Mouse (Mus musculus): ENCODE measurements around the gene Gm17349. TPM values are rescaled to one million over a fixed set of nuclear protein-coding genes. Genes with fewer than 3 reads are reported as not detected.
A peak's percentile ranks its signal among the peaks of the same experiment; 100 is the strongest.

Gm17349 gene
- polyA plus RNA-seq, 1 experiment from 2014 or later, result not detected

GRCm38 (mm10) chr15:99699715-99700114 is 5.6 kb downstream of the Gm17349 start:
- no peak for TF ChIP-seq CTCF (IDR thresholded peaks at IDR 0.05; ENCODE audit: low read depth)
- H3K4me3 ChIP-seq (ENCODE audit: low read depth, low read length), result no peak overlapping the region
- no peaks in the 10 kb centered on the region for H3K27me3 ChIP-seq (ENCODE audit: insufficient read depth, low read length)
- H3K9ac ChIP-seq, result no peak overlapping the region
- H3K4me2 ChIP-seq, result no peak overlapping the region
- DNase-seq, result no peak
- no peaks in the 10 kb centered on the region for H3K9me3 ChIP-seq (ENCODE audit: low read depth, low read length)
- H3K36me3 ChIP-seq (ENCODE audit: insufficient read depth), result peaks cover 15% of the 10 kb centered on the region
- H3K4me1 ChIP-seq (ENCODE audit: insufficient read depth), result peaks cover 4% of the 10 kb centered on the region; the same call in 1 of the 2 replicates
- 80% methylated on average over 10 of the region's 10 CpGs for WGBS
- no peak for ATAC-seq (ENCODE audit: insufficient read depth)
- no peak overlapping the region for H3K27ac ChIP-seq (ENCODE audit: low read depth)

- Histone ChIP-seq H3K27ac (ENCODE audit: low read depth) (no peak overlapping the region), H3K9ac (no peak overlapping the region), H3K4me3 (ENCODE audit: low read depth, low read length) (no peak overlapping the region), H3K4me2 (no peak overlapping the region), H3K27me3 (ENCODE audit: insufficient read depth, low read length) (no peaks in the 10 kb centered on the region), H3K4me1 (ENCODE audit: insufficient read depth) (peaks cover 4% of the 10 kb centered on the region; the same call in 1 of the 2 replicates), H3K9me3 (ENCODE audit: low read depth, low read length) (no peaks in the 10 kb centered on the region), H3K36me3 (ENCODE audit: insufficient read depth) (peaks cover 4% of the 10 kb centered on the region)
- DNase-seq, result no peak
- ATAC-seq (ENCODE audit: insufficient read depth), result no peak
- 29% methylated on average over 20 of the region's 20 CpGs for WGBS
- TF ChIP-seq CTCF (IDR thresholded peaks at IDR 0.05; ENCODE audit: low read depth), result no peak
Measured at GRCm38 (mm10) chr15:99698533-99699085, 6.7 kb downstream of the Gm17349 start.

GRCm38 (mm10) chr15:99697309-99697708 is 8.0 kb downstream of the Gm17349 start:
- WGBS, result 10% methylated on average over 2 of the region's 2 CpGs
- Histone ChIP-seq H3K4me1 (ENCODE audit: insufficient read depth) (no peaks in the 10 kb centered on the region), H3K9ac (no peak overlapping the region), H3K27ac (ENCODE audit: low read depth) (no peak overlapping the region), H3K27me3 (ENCODE audit: insufficient read depth, low read length) (no peaks in the 10 kb centered on the region), H3K9me3 (ENCODE audit: low read depth, low read length) (no peaks in the 10 kb centered on the region), H3K4me2 (no peak overlapping the region), H3K4me3 (ENCODE audit: low read depth, low read length) (no peak overlapping the region), H3K36me3 (ENCODE audit: insufficient read depth) (no peaks in the 10 kb centered on the region)
- no peak for TF ChIP-seq CTCF (IDR thresholded peaks at IDR 0.05; ENCODE audit: low read depth)
- DNase-seq, result peak; percentile 27
- ATAC-seq (ENCODE audit: insufficient read depth), result no peak

- H3K27me3 ChIP-seq (ENCODE audit: insufficient read depth, low read length), result no peaks in the 10 kb centered on the region
- no peak overlapping the region for H3K4me2 ChIP-seq
- no peaks in the 10 kb centered on the region for H3K36me3 ChIP-seq (ENCODE audit: insufficient read depth)
- H3K9me3 ChIP-seq (ENCODE audit: low read depth, low read length), result no peaks in the 10 kb centered on the region
- DNase-seq, result no peak
- 33% methylated on average over 9 of the region's 9 CpGs for WGBS
- no peak overlapping the region for H3K4me3 ChIP-seq (ENCODE audit: low read depth, low read length)
- no peak for ATAC-seq (ENCODE audit: insufficient read depth)
- no peak for TF ChIP-seq CTCF (IDR thresholded peaks at IDR 0.05; ENCODE audit: low read depth)
- H3K9ac ChIP-seq, result no peak overlapping the region
- peaks cover 2% of the 10 kb centered on the region; the same call in 1 of the 2 replicates for H3K4me1 ChIP-seq (ENCODE audit: insufficient read depth)
- H3K27ac ChIP-seq (ENCODE audit: low read depth), result no peak overlapping the region
Measured at GRCm38 (mm10) chr15:99691976-99692375, 13.3 kb downstream of the Gm17349 start.

GRCm38 (mm10) chr15:99690924-99691323 is 14.4 kb downstream of the Gm17349 start:
- no peak overlapping the region for H3K9ac ChIP-seq
- TF ChIP-seq CTCF (IDR thresholded peaks at IDR 0.05; ENCODE audit: low read depth), result no peak
- WGBS, result 13% methylated on average over 4 of the region's 4 CpGs
- H3K4me2 ChIP-seq, result no peak overlapping the region
- DNase-seq, result no peak
- no peaks in the 10 kb centered on the region for H3K27me3 ChIP-seq (ENCODE audit: insufficient read depth, low read length)
- H3K4me3 ChIP-seq (ENCODE audit: low read depth, low read length), result no peak overlapping the region
- no peak for ATAC-seq (ENCODE audit: insufficient read depth)
- peaks cover 2% of the 10 kb centered on the region; the same call in 1 of the 2 replicates for H3K4me1 ChIP-seq (ENCODE audit: insufficient read depth)
- no peak overlapping the region for H3K27ac ChIP-seq (ENCODE audit: low read depth)
- no peaks in the 10 kb centered on the region for H3K36me3 ChIP-seq (ENCODE audit: insufficient read depth)
- no peaks in the 10 kb centered on the region for H3K9me3 ChIP-seq (ENCODE audit: low read depth, low read length)

GRCm38 (mm10) chr15:99688712-99689111 is 16.6 kb downstream of the Gm17349 start:
- no peak overlapping the region for H3K27ac ChIP-seq (ENCODE audit: low read depth)
- peak; percentile 79 for ATAC-seq (ENCODE audit: insufficient read depth)
- no peaks in the 10 kb centered on the region for H3K27me3 ChIP-seq (ENCODE audit: insufficient read depth, low read length)

GRCm38 (mm10) chr15:99684156-99684555 is 21.1 kb downstream of the Gm17349 start:
- H3K9ac ChIP-seq, result no peak overlapping the region
- H3K4me2 ChIP-seq, result no peak overlapping the region
- no peak overlapping the region for H3K4me3 ChIP-seq (ENCODE audit: low read depth, low read length)
- H3K27me3 ChIP-seq (ENCODE audit: insufficient read depth, low read length), result no peaks in the 10 kb centered on the region
- no peaks in the 10 kb centered on the region for H3K36me3 ChIP-seq (ENCODE audit: insufficient read depth)
- no peaks in the 10 kb centered on the region for H3K4me1 ChIP-seq (ENCODE audit: insufficient read depth)
- DNase-seq (no peak), ATAC-seq (ENCODE audit: insufficient read depth) (no peak)
- WGBS, result 88% methylated on average over 5 of the region's 5 CpGs
- H3K27ac ChIP-seq (ENCODE audit: low read depth), result no peak overlapping the region
- TF ChIP-seq CTCF (IDR thresholded peaks at IDR 0.05; ENCODE audit: low read depth), result no peak
- H3K9me3 ChIP-seq (ENCODE audit: low read depth, low read length), result no peaks in the 10 kb centered on the region

More at GRCm38 (mm10) chr15:99688712-99689111, 16.6 kb downstream of the Gm17349 start:
- no peaks in the 10 kb centered on the region for H3K36me3 ChIP-seq (ENCODE audit: insufficient read depth)
- H3K9me3 ChIP-seq (ENCODE audit: low read depth, low read length), result no peaks in the 10 kb centered on the region
- H3K9ac ChIP-seq, result no peak overlapping the region
- H3K4me3 ChIP-seq (ENCODE audit: low read depth, low read length), result no peak overlapping the region
- DNase-seq, result peak; percentile 88
- WGBS, result 3% methylated on average over 4 of the region's 4 CpGs
- no peak overlapping the region for H3K4me2 ChIP-seq
- TF ChIP-seq CTCF (IDR thresholded peaks at IDR 0.05; ENCODE audit: low read depth), result peak; percentile 92
- H3K4me1 ChIP-seq (ENCODE audit: insufficient read depth), result peaks cover 2% of the 10 kb centered on the region; the same call in 1 of the 2 replicates
